Mouse (Mus musculus) lung, adult 10 weeks (tissue): Measurements from ENCODE around the gene Nkx3-2. TPM values are rescaled to one million over a fixed set of nuclear protein-coding genes. Genes with fewer than 3 reads are reported as not detected.

ENCODE experiments used
- polyA plus RNA-seq: library from polyadenylated mRNA; stranded (reverse); fragments of 350-450 nt; fragmentation: Illumina TruSeq; extraction: RNeasy Lipid Tissue Mini Kit (QIAGEN cat#74804); gene quantifications from one replicate; pipeline ENCODE4 v1.2.3, GENCODE M21; 2014; ENCODE audit warnings: low read depth, low replicate concordance; ENCODE audit not compliant: insufficient read depth

Nkx3-2 gene
- not detected for polyA plus RNA-seq

GRCm38 (mm10) chr5:41763731-41764721 lies at the start of gene Nkx3-2:
Gene Nkx3-2 (minus strand): TSS chr5:41764501.

Other genes starting within 250 kb of the Nkx3-2 start
- 50.1 TPM for gene Rab28, start 56.3 kb downstream of the Nkx3-2 start, polyA plus RNA-seq
- 3.7 TPM for gene Bod1l, start 79.8 kb upstream of the Nkx3-2 start, polyA plus RNA-seq